Mouse (Mus musculus) hindbrain, embryonic 13.5 days (tissue): ENCODE measurements around the gene Atp11a. TPM values are rescaled to one million over a fixed set of nuclear protein-coding genes. Genes with fewer than 3 reads are reported as not detected.

Experiments
- ATAC-seq: fragments of 200-750 bp; cut with Nextera tagmentation; 2 replicates; pipeline ENCODE4 v1.8.0; 2017; ENCODE audit warnings: moderate TSS enrichment; ENCODE audit not compliant: low FRiP score
- H3K27ac ChIP-seq: fragments of 300-500 bp; sonication (generic); 2 replicates; pipeline ENCODE4 v1.5.1; 2015; ENCODE audit warnings: inconsistent platforms, mild to moderate bottlenecking, moderate library complexity
- H3K27me3 ChIP-seq: fragments of 300-500 bp; sonication (generic); 2 replicates; pipeline ENCODE4 v1.6.1; 2015; ENCODE audit warnings: mild to moderate bottlenecking, inconsistent platforms
- H3K36me3 ChIP-seq: fragments of 300-500 bp; sonication (generic); 2 replicates; pipeline ENCODE4 v1.6.1; 2015; ENCODE audit warnings: mild to moderate bottlenecking, inconsistent platforms
- H3K4me1 ChIP-seq: fragments of 300-500 bp; sonication (generic); replicated peaks from 2 replicates; pipeline ENCODE4 v1.6.1; 2015; ENCODE audit warnings: inconsistent platforms
- H3K4me2 ChIP-seq: fragments of 300-500 bp; sonication (generic); 2 replicates; pipeline ENCODE4 v1.6.1; 2015; ENCODE audit warnings: inconsistent platforms, mild to moderate bottlenecking, moderate library complexity
- H3K4me3 ChIP-seq: fragments of 300-500 bp; sonication (generic); 2 replicates; pipeline ENCODE4 v1.5.1; 2015; ENCODE audit warnings: mild to moderate bottlenecking, inconsistent platforms
- H3K9ac ChIP-seq: fragments of 300-500 bp; sonication (generic); 2 replicates; pipeline ENCODE4 v1.6.1; 2015; ENCODE audit warnings: mild to moderate bottlenecking, inconsistent platforms
- H3K9me3 ChIP-seq: fragments of 300-500 bp; sonication (generic); 2 replicates; pipeline ENCODE4 v1.6.1; 2016; ENCODE audit warnings: inconsistent platforms
- WGBS: fragments of 180-500 bp; shearing (Covaris S2); methylation state at CpG from one replicate; pipeline ENCODE4 v1.1.7; 2015; 5-methylcytosine and 5-hydroxymethylcytosine counted together
- polyA plus RNA-seq: library from polyadenylated mRNA; unstranded; fragments of >200 nt; fragmentation: Nextera tagmentation; extraction: Ambion mirVana; gene quantifications from 2 replicates; pipeline ENCODE4 v1.2.1, GENCODE M21; 2015

Atp11a gene
- polyA plus RNA-seq, 1 experiment from 2014 or later, result 7.9 TPM

- H3K4me2 ChIP-seq, result no peak overlapping the region
- H3K27ac ChIP-seq, result no peak overlapping the region
- H3K36me3 ChIP-seq, result no peaks in the 10 kb centered on the region
- H3K9me3 ChIP-seq, result no peaks in the 10 kb centered on the region
- H3K4me3 ChIP-seq, result no peak overlapping the region
- no peaks in the 10 kb centered on the region for H3K27me3 ChIP-seq
- 47% methylated on average over 6 of the region's 6 CpGs for WGBS
- no peak overlapping the region for H3K9ac ChIP-seq
- peaks cover 37% of the 10 kb centered on the region for H3K4me1 ChIP-seq
- ATAC-seq, result no peak
These were observed 43.0 kb downstream of the Atp11a start for GRCm38 (mm10) chr8:12799832-12800231.

GRCm38 (mm10) chr8:12800246-12800645, 43.4 kb downstream of the Atp11a start:
- peaks cover 41% of the 10 kb centered on the region for H3K4me1 ChIP-seq
- ATAC-seq, result no peak
- H3K9me3 ChIP-seq, result no peaks in the 10 kb centered on the region
- WGBS, result 73% methylated on average over 2 of the region's 2 CpGs
- no peak overlapping the region for H3K9ac ChIP-seq
- 0 out of 2 replicates have a peak overlapping the region, but pooled peaks have one; percentile 4 for H3K27ac ChIP-seq
- no peak overlapping the region for H3K4me2 ChIP-seq
- no peaks in the 10 kb centered on the region for H3K27me3 ChIP-seq
- no peaks in the 10 kb centered on the region for H3K36me3 ChIP-seq
- no peak overlapping the region for H3K4me3 ChIP-seq

GRCm38 (mm10) chr8:12801586-12801985, 44.8 kb downstream of the Atp11a start:
- Histone ChIP-seq H3K4me2 (no peak overlapping the region), H3K9me3 (no peaks in the 10 kb centered on the region), H3K27me3 (no peaks in the 10 kb centered on the region), H3K9ac (peak overlapping the region; percentile 29; the same call in 1 of the 2 replicates), H3K27ac (no peak overlapping the region), H3K4me1 (peaks cover 55% of the 10 kb centered on the region), H3K4me3 (no peak overlapping the region), H3K36me3 (no peaks in the 10 kb centered on the region)
- ATAC-seq, result no peak
- 81% methylated on average over 10 of the region's 10 CpGs for WGBS

GRCm38 (mm10) chr8:12803121-12803520, 46.3 kb downstream of the Atp11a start:
- WGBS, result 84% methylated on average over 10 of the region's 10 CpGs
- no peak overlapping the region for H3K4me3 ChIP-seq
- H3K9ac ChIP-seq, result no peak overlapping the region
- H3K4me2 ChIP-seq, result no peak overlapping the region
- H3K36me3 ChIP-seq, result no peaks in the 10 kb centered on the region
- no peaks in the 10 kb centered on the region for H3K27me3 ChIP-seq
- ATAC-seq, result no peak
- no peak overlapping the region for H3K27ac ChIP-seq
- peaks cover 62% of the 10 kb centered on the region for H3K4me1 ChIP-seq
- no peaks in the 10 kb centered on the region for H3K9me3 ChIP-seq

GRCm38 (mm10) chr8:12804909-12805308, 48.1 kb downstream of the Atp11a start:
- peaks cover 66% of the 10 kb centered on the region for H3K4me1 ChIP-seq
- no peaks in the 10 kb centered on the region; the same call in 1 of the 2 replicates for H3K36me3 ChIP-seq
- no peaks in the 10 kb centered on the region for H3K27me3 ChIP-seq
- no peak overlapping the region for H3K4me3 ChIP-seq
- no peaks in the 10 kb centered on the region for H3K9me3 ChIP-seq
- H3K27ac ChIP-seq, result peak overlapping the region; percentile 55; the same call in 1 of the 2 replicates
- no peak overlapping the region for H3K4me2 ChIP-seq
- no peak for ATAC-seq
- 70% methylated on average over 5 of the region's 5 CpGs for WGBS
- H3K9ac ChIP-seq, result 0 out of 2 replicates have a peak overlapping the region, but pooled peaks have one; percentile 9

- 0 out of 2 replicates have a peak overlapping the region, but pooled peaks have one; percentile 9 for H3K9ac ChIP-seq
- peaks cover 61% of the 10 kb centered on the region for H3K4me1 ChIP-seq
- no peak overlapping the region for H3K27ac ChIP-seq
- no peak overlapping the region for H3K4me2 ChIP-seq
- H3K36me3 ChIP-seq, result no peaks in the 10 kb centered on the region; the same call in 1 of the 2 replicates
- ATAC-seq, result no peak
- no peak overlapping the region for H3K4me3 ChIP-seq
- WGBS, result 45% methylated on average over 4 of the region's 4 CpGs
- no peaks in the 10 kb centered on the region for H3K27me3 ChIP-seq
- H3K9me3 ChIP-seq, result no peaks in the 10 kb centered on the region
These were observed 48.8 kb downstream of the Atp11a start for GRCm38 (mm10) chr8:12805569-12805968.

- H3K27me3 ChIP-seq, result no peaks in the 10 kb centered on the region
- no peak overlapping the region for H3K4me3 ChIP-seq
- H3K27ac ChIP-seq, result no peak overlapping the region
- no peak for ATAC-seq
- no peak overlapping the region for H3K4me2 ChIP-seq
- no peaks in the 10 kb centered on the region for H3K9me3 ChIP-seq
- WGBS, result 93% methylated on average over 2 of the region's 2 CpGs
- H3K4me1 ChIP-seq, result peaks cover 45% of the 10 kb centered on the region
- peaks cover 13% of the 10 kb centered on the region for H3K36me3 ChIP-seq
- H3K9ac ChIP-seq, result no peak overlapping the region
These were observed 51.2 kb downstream of the Atp11a start for GRCm38 (mm10) chr8:12808018-12808417.

GRCm38 (mm10) chr8:12809516-12809915, 52.7 kb downstream of the Atp11a start:
- Histone ChIP-seq H3K4me2 (no peak overlapping the region), H3K27me3 (no peaks in the 10 kb centered on the region), H3K4me1 (peaks cover 41% of the 10 kb centered on the region), H3K36me3 (peaks cover 16% of the 10 kb centered on the region), H3K9ac (no peak overlapping the region), H3K9me3 (no peaks in the 10 kb centered on the region), H3K27ac (no peak overlapping the region), H3K4me3 (no peak overlapping the region)
- 32% methylated on average over 2 of the region's 2 CpGs for WGBS
- ATAC-seq, result no peak

- no peak overlapping the region for H3K9ac ChIP-seq
- H3K4me2 ChIP-seq, result no peak overlapping the region
- peaks cover 16% of the 10 kb centered on the region for H3K36me3 ChIP-seq
- peaks cover 27% of the 10 kb centered on the region for H3K4me1 ChIP-seq
- H3K27me3 ChIP-seq, result no peaks in the 10 kb centered on the region
- no peak overlapping the region for H3K27ac ChIP-seq
- H3K9me3 ChIP-seq, result no peaks in the 10 kb centered on the region
- ATAC-seq, result no peak
- no peak overlapping the region for H3K4me3 ChIP-seq
- WGBS, result 44% methylated on average over 6 of the region's 6 CpGs
These were observed 54.4 kb downstream of the Atp11a start for GRCm38 (mm10) chr8:12811231-12811630.

GRCm38 (mm10) chr8:12816412-12816811, 59.6 kb downstream of the Atp11a start:
- H3K9ac ChIP-seq, result no peak overlapping the region
- peaks cover 26% of the 10 kb centered on the region for H3K36me3 ChIP-seq
- no peak for ATAC-seq
- H3K4me2 ChIP-seq, result no peak overlapping the region
- peaks cover 10% of the 10 kb centered on the region; the same call in 1 of the 2 replicates for H3K4me1 ChIP-seq
- no peaks in the 10 kb centered on the region for H3K9me3 ChIP-seq
- 69% methylated on average over 6 of the region's 6 CpGs for WGBS
- no peak overlapping the region for H3K4me3 ChIP-seq
- no peaks in the 10 kb centered on the region for H3K27me3 ChIP-seq
- no peak overlapping the region for H3K27ac ChIP-seq

- WGBS, result 82% methylated on average over 7 of the region's 7 CpGs
- Histone ChIP-seq H3K4me2 (no peak overlapping the region), H3K4me1 (peaks cover 18% of the 10 kb centered on the region), H3K9me3 (no peaks in the 10 kb centered on the region), H3K4me3 (no peak overlapping the region), H3K27me3 (no peaks in the 10 kb centered on the region), H3K36me3 (peaks cover 66% of the 10 kb centered on the region), H3K9ac (no peak overlapping the region), H3K27ac (no peak overlapping the region)
- ATAC-seq, result no peak
These were observed 66.1 kb downstream of the Atp11a start for GRCm38 (mm10) chr8:12822892-12823291.

GRCm38 (mm10) chr8:12824562-12824961, 67.7 kb downstream of the Atp11a start:
- Histone ChIP-seq H3K4me3 (no peak overlapping the region), H3K36me3 (peaks cover 81% of the 10 kb centered on the region), H3K9me3 (no peaks in the 10 kb centered on the region), H3K4me2 (no peak overlapping the region), H3K4me1 (peaks cover 22% of the 10 kb centered on the region), H3K9ac (no peak overlapping the region), H3K27me3 (no peaks in the 10 kb centered on the region), H3K27ac (no peak overlapping the region)
- WGBS, result 51% methylated on average over 10 of the region's 10 CpGs
- no peak for ATAC-seq

- Histone ChIP-seq H3K36me3 (peaks cover 83% of the 10 kb centered on the region), H3K4me3 (no peak overlapping the region), H3K27me3 (no peaks in the 10 kb centered on the region), H3K4me2 (no peak overlapping the region), H3K27ac (no peak overlapping the region), H3K9me3 (no peaks in the 10 kb centered on the region), H3K4me1 (peaks cover 16% of the 10 kb centered on the region), H3K9ac (no peak overlapping the region)
- WGBS, result 62% methylated on average over 6 of the region's 6 CpGs
- ATAC-seq, result no peak
These were observed 68.4 kb downstream of the Atp11a start for GRCm38 (mm10) chr8:12825236-12825635.
